Mouse (Mus musculus) olfactory bulb, adult 2 months (tissue): ENCODE results near the gene Rptor. TPM values are rescaled to one million over a fixed set of nuclear protein-coding genes. Genes with fewer than 3 reads are reported as not detected.

ENCODE experiments used
- H3K27ac ChIP-seq: fragments of 200-500 bp; 2 replicates; pipeline ENCODE4 v1.5.1; 2012; ENCODE audit warnings: low read depth, low read length; ENCODE audit not compliant: insufficient read depth
- H3K4me1 ChIP-seq: fragments of 200-500 bp; 2 replicates; pipeline ENCODE4 v1.6.1; 2012; ENCODE audit warnings: low read length; ENCODE audit not compliant: control insufficient read depth, insufficient read depth
- H3K4me3 ChIP-seq: fragments of 200-500 bp; 2 replicates; pipeline ENCODE4 v1.5.1; 2012; ENCODE audit warnings: mild to moderate bottlenecking, low read depth, low read length, moderate library complexity; ENCODE audit not compliant: insufficient read depth
- CTCF ChIP-seq: fragments of 200-500 bp; IDR thresholded peaks from 2 replicates; pipeline ENCODE4 v1.5.1; 2012; ENCODE audit warnings: low read depth, mild to moderate bottlenecking, low read length, moderate library complexity; ENCODE audit not compliant: insufficient read depth
- POLR2A ChIP-seq: fragments of 200-500 bp; IDR thresholded peaks from 2 replicates; pipeline ENCODE4 v1.6.1; 2012; ENCODE audit warnings: mild to moderate bottlenecking, low read depth, low read length, moderate library complexity; ENCODE audit not compliant: insufficient read depth
- WGBS: fragments of 180-500 bp; shearing (Covaris S2); methylation state at CpG from one replicate; pipeline ENCODE4 v1.1.7; 2018; 5-methylcytosine and 5-hydroxymethylcytosine counted together
- polyA plus RNA-seq: library from polyadenylated mRNA; stranded (reverse); fragments of >200 nt; gene quantifications from 2 replicates; pipeline ENCODE4 v1.2.4, GENCODE M21; 2012; ENCODE audit warnings: low replicate concordance; ENCODE audit not compliant: missing spikeins, insufficient read depth, insufficient read length

Rptor gene
- polyA plus RNA-seq, 1 experiment = 61.2 TPM

DNA sequence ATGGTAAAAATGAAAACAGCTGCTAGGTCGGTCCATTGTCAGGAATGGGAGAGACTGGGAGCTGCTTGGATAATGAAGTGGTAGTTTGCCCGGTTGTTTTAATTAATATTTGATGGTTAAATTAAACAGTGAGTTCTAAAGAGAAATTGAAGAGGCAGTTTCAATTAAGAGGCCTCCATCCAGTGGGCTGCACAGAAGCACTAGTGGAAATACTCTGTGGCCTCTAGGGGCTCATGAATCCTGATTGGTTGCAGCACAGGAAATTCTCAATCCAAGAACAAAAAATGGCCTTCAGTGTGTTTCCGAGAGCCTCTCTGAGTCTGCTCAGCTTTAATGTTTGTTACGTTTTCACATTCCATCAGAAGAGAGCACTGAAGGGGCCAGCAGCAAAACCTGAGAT lies 141.7 kb downstream of the Rptor start:
- peaks cover 25% of the 10 kb centered on the region for H3K4me1 ChIP-seq
- TF ChIP-seq POLR2A (no peak), CTCF (no peak)
- no peak overlapping the region for H3K27ac ChIP-seq
- WGBS = 63% methylated on average over 4 of the region's 4 CpGs
- H3K4me3 ChIP-seq = no peak overlapping the region

DNA sequence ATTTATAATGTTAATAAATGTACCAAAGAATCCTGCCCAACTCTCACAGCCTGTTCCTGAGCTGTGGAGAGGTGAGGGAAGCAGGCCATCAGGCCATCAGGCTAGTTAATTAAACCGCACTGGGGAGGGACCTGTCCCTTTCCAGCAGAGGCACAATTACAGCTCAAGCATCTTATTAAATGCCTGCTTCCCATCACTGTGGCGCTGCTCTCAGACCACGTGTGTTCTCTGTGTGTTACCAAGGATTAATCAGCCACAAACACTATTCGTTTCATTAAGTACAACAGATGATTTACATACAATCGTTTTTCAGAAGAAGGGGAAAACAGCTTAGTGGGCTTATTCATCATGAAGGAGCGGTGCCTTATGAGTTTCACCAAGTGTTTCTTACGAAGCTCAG lies 142.6 kb downstream of the Rptor start:
- WGBS = 42% methylated on average over 7 of the region's 7 CpGs
- no peak overlapping the region; the same call in 1 of the 2 replicates for H3K27ac ChIP-seq
- no peak overlapping the region for H3K4me3 ChIP-seq
- TF ChIP-seq POLR2A = no peak
- TF ChIP-seq CTCF = no peak
- H3K4me1 ChIP-seq = peaks cover 23% of the 10 kb centered on the region

DNA sequence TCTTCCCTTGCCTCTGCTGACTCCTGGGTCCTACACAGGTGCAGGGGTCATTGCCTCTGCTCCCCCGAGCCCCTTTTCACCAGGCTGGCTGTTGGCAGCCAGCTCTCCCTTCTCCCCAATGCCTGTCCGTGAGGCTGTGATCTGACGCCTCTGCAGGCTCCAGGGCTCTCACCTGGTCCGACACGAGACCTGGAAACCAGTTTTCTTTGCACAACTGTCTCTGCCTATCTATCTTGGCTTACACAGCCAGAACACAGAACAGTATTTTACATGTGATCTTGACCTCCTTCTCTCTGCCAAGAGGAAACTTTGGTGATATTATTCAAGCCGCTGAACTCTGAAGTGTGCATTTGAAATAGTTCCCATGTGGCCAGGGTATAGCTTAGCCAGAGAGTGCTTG lies 151.8 kb downstream of the Rptor start:
- TF ChIP-seq POLR2A = no peak
- WGBS = 89% methylated on average over 6 of the region's 6 CpGs

DNA sequence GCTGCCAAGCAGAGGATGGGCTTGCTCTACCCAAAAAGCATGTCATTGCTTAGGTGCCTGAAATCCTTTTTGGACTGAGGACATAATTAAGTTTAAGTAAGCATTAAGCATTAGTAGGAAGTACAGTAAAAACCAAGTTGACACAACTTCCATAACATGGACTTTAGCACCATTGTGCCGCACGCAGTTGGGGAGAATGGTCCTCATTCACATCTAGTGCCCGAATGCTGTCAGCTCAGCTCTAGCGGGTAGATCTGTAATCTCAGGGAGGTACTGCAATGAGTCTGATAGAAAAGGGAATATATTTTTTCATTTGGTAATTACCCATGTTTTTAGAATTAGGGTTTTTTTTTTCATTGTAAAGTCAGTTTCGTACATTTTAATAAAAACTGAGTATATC lies 155.5 kb downstream of the Rptor start:
- no peak overlapping the region for H3K4me3 ChIP-seq
- H3K27ac ChIP-seq = no peak overlapping the region
- peaks cover 11% of the 10 kb centered on the region for H3K4me1 ChIP-seq
- no peak for TF ChIP-seq CTCF
- no peak for TF ChIP-seq POLR2A
- 94% methylated on average over 5 of the region's 5 CpGs for WGBS

More for the DNA sequence above, 151.8 kb downstream of the Rptor start:
- Histone ChIP-seq H3K4me3 (no peak overlapping the region), H3K27ac (no peak overlapping the region), H3K4me1 (peaks cover 1% of the 10 kb centered on the region; the same call in 1 of the 2 replicates)

DNA sequence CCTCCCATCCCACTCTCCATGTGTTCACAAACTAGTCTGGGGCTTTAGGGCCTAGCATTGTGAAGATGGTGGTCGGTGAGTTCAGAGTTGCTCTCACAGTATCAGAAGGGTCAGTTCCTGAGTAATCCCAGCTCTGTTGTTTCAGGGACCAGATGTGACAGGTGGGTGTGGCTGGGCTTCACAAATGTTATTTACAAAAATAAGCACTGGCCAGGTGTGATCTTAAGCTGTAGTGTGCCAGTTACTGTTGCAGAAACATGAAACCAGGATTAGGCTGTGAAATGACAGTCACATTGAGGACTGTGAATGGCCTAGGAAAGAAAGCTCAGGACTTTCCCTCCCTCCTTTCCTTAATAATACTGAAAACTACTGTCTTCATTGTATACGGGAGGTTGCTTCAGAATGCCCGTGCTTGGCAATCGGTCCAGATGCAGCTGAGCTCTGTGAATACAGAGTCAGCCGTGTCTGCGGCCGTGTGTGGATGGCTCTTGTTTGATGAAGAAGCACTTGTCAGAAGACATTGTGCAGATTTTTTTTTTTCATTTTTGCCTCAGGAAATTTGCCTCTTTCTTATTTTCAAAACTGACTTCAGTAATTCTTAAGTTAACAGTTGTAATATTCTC lies 156.1 kb downstream of the Rptor start:
- peaks cover 16% of the 10 kb centered on the region for H3K4me1 ChIP-seq
- no peak for TF ChIP-seq POLR2A
- TF ChIP-seq CTCF = no peak
- 67% methylated on average over 7 of the region's 7 CpGs for WGBS
- H3K27ac ChIP-seq = no peak overlapping the region
- no peak overlapping the region for H3K4me3 ChIP-seq

DNA sequence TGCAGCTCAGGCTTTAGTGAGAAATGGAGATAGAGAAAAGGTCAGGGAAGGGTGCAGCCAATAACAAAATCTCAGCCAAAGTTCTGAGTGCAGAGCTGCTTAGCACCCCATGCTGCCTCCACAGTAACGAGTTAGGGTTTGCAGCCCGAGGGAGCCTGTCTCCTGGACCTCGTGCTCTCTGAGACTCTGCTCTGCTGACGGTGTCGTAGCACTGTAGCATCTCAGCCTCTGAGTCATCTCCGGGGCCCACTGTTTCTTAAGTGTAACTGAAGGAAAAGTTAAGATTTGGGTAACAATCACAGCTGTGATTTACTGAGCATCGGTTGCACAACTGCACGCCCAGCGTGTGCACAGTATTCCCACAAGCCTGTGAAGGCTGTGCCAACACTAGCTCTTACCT lies 160.2 kb downstream of the Rptor start:
- WGBS = 25% methylated on average over 9 of the region's 9 CpGs
- H3K4me3 ChIP-seq = no peak overlapping the region
- TF ChIP-seq POLR2A (no peak), CTCF (no peak)
- H3K27ac ChIP-seq = peak overlapping the region; percentile 56; the same call in 1 of the 2 replicates
- H3K4me1 ChIP-seq = peaks cover 20% of the 10 kb centered on the region

DNA sequence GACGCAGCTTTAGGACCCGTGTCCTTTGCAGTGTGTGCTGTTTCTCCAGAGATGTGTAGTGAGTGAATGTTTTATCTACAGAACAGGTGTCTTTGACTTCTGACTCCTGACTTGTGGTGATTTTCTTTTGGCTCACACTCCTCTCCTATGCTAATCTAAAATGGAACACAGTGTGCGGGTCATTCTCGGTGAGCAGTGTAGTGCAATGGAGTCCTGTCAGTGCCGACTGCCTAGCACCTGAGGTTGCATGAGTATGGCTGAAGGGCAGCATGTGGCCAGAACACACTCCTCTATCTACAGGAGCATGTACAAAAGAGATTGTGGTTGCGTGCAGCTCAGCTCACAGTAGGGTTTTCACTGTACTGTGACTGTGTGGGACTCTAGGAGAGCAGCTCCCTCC lies 163.3 kb downstream of the Rptor start:
- no peak for TF ChIP-seq CTCF
- TF ChIP-seq POLR2A = no peak
- WGBS = 95% methylated on average over 6 of the region's 6 CpGs
- no peak overlapping the region for H3K4me3 ChIP-seq
- H3K4me1 ChIP-seq = peaks cover 23% of the 10 kb centered on the region
- H3K27ac ChIP-seq = no peak overlapping the region

DNA sequence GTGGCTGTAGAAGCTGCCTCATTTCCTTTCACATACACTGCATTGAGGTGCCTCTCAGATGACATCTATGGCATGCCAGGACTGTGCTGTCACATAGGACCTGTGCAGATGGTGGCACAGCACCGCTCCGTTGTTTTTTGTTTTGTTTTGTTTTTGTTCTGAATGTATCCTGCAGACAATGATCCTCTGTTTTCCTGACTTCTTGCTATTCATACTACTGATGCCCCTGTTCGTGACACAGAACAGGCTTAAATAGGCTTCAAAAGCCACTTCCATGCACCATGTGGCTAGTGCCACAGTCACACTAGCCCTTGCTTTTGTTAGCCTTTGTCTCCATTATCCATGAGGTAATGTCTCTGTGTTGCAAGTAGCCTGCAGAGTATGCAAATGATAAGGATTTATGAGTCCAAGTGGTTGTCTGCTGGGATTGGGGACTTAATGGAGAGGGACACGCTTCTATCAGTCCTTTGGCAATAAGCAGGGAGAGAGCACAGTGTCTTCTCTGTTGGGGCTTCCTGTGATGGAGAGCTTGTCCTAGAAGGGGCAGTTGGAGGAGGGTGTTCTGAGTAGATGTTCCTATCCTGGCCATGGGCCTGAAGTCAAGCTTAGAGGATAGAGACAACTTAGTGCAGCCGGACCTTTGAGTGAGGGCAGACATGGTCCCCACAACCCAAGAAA lies 164.2 kb downstream of the Rptor start:
- no peak overlapping the region for H3K27ac ChIP-seq
- H3K4me3 ChIP-seq = no peak overlapping the region
- peaks cover 22% of the 10 kb centered on the region for H3K4me1 ChIP-seq
- TF ChIP-seq POLR2A = no peak
- TF ChIP-seq CTCF = no peak
- 72% methylated on average over 5 of the region's 5 CpGs for WGBS

DNA sequence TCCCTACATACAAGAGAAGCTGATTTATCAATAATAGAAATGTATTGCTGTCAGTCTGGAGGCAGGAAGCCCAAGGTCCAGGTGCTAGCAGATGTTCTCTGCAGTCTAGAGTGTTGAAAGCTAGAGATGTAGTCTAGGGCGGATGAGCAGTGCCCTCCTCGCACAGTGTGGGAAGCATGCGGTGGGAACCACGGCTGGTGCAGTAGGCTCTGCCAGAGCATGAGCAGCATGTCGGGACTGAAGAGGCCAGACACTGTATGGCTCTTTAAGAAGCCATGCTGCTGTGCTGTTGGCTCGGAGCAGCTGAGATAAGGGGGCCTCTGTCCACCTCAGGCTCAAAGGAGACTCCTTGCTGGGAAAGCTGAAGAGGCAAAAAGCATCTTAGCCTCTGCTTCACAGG lies 164.8 kb downstream of the Rptor start:
- Histone ChIP-seq H3K27ac (no peak overlapping the region), H3K4me1 (peaks cover 21% of the 10 kb centered on the region), H3K4me3 (no peak overlapping the region)
- TF ChIP-seq POLR2A (no peak), CTCF (no peak)
- WGBS = 57% methylated on average over 6 of the region's 6 CpGs
